Mouse (Mus musculus) embryo, embryonic 10.5 days (tissue): ENCODE results near the gene C1qtnf4.

ENCODE experiments used
- DNase-seq: peaks from one replicate; pipeline ENCODE4 v3.0.0-alpha.2; 2015; ENCODE audit warnings: low spot score

Gene C1qtnf4

DNA sequence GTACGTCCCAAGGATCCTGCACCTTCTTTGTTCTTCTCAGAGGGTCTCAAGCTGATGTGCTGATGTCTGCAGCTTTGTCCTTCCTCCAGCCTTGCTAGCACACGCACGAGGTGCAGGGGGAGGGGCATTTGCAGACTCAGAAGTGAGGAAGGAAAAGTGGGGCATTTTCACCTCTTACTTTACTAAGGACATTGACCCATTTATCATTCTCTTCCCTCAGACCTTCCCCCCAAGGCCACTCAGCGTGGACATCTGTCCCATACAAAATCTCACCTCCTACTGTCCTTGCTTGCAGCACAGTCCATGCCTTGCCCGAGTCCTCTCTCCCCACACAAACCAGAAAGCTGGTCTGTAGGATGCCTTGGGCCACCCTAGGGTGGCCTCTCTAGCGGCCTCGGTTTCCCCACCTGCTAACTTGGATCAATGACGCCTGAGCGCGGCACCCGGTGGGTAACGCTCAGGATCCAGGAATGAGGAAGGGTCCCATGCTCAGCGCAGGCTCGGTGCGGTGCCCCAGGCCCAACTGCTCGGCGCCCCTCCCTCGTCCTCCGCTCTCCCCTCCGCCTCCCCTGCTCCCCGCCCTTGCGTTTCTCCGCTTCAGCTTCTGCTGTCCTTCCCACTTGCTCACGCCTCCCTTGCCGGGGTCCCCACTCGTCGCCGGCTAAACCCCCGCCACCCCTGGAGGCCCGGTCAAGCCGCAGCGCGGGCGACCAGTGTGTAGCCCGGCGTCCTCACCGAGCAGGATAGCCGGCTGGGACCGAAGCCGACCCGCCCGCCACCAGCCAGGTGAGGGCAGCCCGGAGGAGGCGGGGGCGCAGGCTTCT is at the start of gene C1qtnf4:
TSS of gene C1qtnf4 (plus strand) at position 643 of the 824 bp plus-strand sequence.
- peak; percentile 64 for DNase-seq

DNA sequence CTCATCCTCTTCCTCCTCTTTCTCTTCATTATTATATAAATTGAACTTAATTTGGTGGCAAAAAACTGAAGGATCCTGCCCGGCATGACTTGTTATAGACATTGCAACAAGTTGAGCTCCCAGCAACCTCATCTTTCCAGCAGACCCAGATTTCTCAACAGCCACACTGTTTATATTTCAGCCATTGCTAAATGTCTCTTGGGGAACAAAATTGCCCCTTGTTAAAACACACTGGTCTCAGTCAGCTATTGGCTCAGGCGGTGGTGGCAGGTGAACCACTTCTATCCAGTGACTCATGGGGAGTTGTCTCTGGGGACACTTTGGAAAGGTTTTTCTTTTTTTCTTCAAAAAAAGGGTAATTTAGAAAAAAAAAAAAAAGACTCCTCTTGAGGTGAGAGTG is 47.0 kb upstream of the C1qtnf4 start:
- no peak for DNase-seq

DNA sequence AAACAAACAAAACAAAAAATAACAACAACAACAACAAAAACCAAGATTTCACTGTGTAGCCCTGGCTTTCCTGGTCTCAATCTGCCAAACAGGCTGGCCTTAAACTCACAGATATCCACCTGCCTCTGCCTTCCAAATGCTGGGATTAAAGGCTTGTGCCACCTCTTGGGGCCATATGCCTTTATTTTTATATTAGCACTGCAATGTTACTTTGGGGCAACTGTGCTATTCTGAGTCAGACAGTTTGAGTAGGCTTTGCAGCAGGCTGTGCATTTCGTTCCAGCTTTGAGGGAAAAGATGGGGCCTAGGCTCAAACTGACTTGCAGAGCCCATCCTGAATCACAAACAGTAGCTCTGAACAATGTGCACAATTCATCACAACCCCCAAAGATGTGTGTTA is 42.0 kb upstream of the C1qtnf4 start:
- no peak for DNase-seq

DNA sequence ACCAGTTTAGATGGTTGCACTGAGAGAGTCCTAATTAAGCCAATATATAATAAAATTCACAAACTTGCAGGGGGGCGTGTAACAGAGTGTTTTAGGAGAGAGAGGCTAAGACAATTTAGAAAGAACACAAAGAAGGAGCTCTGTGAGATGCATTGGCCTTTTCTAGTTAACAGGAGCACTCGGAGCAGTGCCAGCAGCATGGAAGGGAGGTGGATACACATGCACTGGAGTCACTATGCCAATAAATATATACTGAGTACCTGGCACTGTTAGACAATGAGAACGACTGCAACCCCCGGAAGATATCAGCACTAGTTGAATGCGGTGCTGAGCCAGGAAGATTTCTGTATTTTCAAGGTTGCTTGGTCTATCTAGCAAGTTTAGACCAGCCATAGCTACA is 41.4 kb upstream of the C1qtnf4 start:
- no peak for DNase-seq

DNA sequence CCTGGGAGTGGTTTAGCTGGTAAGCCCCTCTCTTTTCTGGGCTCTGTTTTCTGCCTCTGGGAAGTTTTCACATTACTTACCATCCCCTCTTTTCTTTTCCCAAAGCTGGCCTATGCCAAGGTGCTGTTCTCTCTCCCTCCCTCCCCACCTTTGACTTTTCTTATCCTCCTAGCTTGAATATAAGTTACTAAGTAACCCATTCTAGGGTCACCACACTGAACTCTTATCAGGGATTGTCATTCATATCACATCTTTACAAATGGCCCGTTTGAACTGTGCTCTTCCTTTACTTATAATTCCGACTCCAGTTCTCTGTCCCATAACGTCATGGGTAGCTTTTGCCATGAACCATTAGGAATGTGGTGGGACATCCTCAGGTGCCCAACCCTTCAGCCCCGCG is 40.4 kb upstream of the C1qtnf4 start:
- DNase-seq, result no peak

DNA sequence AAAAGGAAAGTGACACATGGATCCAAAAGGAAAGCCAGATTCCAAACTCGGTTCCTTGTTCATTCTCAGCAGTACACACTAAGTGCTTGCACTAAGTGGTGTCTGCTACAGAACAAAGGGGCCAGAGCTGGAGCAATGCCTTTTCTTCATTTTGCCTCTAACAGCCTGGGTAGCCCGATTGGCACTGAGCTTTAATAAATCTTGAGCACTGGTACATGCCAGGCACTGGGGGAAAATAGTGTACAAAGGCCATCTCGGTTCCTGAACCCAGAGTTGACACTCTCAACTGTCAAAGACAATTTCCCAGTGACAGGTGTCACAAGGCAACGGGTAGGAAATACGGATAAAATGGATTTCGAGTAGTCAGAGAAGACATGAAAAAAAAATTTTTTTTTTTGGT is 39.5 kb upstream of the C1qtnf4 start:
- DNase-seq, result no peak

DNA sequence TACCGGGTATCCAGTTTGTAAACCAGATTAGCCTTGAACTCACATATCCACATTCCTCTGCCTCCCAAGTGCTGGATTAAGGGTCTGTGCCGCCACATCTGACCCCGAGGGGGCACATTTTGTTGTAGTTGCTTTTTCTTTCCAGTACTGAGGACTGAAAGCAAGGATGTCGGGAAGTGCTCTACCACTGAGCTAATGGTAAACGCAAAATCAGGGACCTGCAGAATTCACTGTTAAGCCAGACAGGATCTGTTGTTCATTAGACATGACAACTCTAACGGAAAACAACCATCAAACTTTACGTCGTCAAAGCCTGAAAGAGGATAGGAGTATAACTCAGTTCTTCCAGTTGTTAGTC is 39.1 kb upstream of the C1qtnf4 start:
- DNase-seq, result no peak

DNA sequence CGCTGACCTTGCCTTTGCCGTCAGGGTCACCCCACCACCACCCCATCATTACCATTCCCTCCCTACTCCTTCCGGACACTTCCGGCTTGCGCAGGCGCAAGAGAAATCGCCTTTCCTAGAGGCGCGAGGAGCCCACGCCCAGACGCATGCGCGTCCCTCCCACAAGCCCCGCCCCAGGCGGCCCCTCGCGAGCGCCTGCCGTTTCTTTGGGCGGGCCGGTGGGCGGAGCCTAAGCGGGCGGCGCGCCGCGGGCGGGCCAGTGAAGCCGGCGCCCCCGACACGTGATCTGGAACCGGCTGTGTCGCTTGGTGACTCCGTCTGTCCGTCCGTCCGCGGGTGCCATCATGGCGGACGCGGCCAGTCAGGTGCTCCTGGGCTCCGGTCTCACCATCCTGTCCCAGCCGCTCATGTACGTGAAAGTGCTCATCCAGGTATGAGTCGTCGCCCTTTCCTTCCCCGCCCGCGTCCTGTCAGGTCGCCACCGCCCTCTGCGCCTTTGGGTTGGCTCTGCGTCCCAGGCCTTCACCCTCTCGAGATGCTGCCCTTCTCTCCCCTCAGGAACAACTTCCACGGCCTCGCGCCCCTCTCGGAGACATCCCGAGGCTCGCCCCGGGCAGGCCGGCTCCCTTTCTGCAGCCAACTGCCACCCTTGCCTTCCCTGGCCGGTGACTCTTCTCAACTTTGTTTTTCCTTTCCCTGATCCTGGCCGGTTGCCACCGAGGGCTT is 38.5 kb upstream of the C1qtnf4 start, which contains the start of gene Mtch2:
TSS of gene Mtch2 (plus strand) at position 201 of the 726 bp plus-strand sequence.
- peak; percentile 98 for DNase-seq

DNA sequence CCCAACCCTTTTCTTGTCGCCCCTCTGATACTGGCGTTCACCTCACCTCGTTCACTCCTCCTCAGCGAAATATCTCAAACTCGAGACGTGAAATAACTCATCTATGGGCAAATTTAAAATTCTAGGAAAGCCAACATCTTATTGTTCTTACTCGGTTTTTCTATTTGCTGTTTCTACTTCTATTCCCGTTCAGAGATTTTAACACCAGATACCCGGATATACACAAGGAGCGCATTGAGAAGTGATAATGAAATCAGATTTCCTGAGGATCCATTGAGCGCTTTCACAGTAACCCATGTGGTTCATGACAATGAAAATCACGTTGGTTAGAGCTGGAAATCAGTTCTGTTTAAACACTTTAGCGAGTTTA is 38.0 kb upstream of the C1qtnf4 start:
- peak; percentile 48 for DNase-seq

DNA sequence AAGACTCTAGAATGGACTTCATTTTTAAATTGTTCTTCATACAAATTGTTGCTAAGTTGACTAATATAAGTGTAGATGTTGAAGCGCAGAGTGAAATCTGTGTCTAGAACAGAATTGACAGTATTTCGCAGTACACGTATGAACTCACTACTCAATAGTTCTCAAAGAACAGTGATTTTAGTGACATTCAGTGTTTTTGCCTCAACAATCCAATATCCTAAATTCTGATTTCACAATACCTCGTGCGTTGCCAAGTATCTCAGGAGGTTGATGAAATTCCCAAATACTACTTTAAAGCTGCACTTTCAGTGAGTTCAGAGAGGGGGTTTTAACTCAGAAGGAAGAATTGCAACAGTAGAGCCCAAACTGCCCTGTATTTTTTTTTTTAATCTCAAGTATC is 37.3 kb upstream of the C1qtnf4 start:
- no peak for DNase-seq

DNA sequence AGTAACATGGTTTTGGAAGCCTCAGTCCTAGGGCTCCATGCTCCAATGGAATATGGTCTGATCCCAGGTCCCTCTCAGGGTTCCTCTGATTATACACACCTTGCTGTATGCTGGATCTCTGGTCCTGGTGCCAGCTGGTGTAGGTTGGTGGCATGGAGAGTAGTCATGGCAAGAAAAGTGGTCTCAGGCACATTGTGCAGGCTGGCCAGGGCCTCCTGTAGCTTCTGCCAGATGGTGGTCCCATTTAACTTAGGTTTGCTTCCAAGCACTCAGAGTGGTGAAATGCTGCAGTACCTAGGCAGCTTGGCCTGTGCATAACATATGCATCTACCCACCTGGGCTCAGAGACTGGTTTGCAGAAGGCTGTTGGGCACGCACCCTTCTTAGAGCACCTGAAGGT is 35.3 kb upstream of the C1qtnf4 start:
- no peak for DNase-seq

DNA sequence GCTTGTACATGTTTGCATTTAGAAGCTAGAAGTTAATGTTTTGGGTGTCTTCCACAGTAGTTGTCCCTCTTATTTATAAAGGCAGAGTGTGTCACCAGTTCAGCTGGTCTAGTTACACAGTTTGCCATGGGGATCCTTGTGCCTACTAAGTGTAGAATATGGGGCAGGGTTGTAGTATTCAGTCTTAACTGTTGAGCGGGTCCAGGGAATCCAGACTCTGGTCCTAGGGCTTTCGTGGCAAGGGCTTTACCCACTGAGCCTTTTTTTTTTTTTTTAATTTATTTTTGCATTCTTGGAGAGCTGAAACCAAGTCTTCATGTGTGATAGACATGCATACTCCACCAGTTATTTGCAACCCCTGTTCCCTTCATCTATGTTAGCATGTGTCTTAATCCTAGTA is 24.2 kb upstream of the C1qtnf4 start:
- no peak for DNase-seq

DNA sequence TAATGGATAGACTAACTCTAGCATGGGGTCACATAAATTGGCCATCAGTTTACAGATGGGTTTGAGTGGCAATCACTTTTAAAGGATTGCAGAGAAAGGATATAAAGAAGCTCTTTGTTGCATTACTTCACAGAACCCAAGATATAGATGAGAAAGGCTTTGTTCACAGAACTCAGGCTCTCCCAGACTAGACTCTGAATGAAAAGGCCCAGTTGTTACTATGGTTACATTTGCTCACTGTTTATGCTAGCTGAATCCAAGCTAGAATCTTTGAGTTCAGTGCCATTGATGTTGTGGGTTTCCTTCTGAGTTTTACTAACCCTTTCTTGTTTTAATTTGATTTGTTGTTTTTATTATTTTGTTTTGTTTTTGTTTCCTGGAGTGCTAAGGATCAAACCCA is 21.5 kb upstream of the C1qtnf4 start:
- peak; percentile 28 for DNase-seq

DNA sequence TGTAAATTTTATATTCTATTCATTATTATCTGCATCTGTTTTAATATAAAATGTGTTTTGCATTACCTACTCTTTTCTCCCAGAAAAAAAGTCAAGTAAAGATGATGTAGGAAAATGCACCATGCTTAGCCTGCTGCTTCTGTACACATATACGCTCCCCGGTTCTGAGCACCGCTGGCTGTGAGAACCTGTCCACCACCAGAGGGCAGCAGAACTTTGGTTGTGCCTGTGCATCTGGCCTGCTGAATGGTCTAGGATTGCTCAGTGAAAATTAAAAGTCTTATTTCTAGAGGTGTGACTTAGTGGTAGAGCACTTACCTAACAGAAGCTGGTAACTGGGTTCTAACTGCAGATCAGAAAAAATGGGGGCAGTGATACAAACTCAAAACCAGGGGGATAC is 19.1 kb upstream of the C1qtnf4 start:
- peak; percentile 87 for DNase-seq

DNA sequence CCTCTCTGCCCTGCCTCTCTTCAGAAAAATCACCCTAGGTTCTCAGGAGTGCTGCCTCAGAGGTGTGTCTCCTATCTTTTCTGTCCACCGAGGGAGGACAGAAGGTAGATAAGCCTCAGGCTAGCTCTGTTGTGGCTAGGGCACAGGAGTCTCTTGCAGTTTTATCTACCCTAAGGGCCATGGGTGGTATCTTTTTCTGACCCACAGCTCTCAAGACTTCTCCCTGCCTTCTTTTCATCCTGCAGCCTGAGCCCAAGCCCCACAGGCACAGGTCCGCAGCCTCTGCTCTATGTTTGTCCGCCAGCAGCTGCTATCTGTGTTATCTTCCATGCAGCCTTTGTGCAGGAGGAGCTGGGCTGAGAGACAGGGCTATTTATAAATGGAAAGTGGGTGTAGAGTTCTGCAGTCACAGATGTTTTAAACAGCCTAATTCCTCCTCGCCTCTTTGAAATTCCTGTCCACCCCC is 15.5 kb upstream of the C1qtnf4 start:
- no peak for DNase-seq

DNA sequence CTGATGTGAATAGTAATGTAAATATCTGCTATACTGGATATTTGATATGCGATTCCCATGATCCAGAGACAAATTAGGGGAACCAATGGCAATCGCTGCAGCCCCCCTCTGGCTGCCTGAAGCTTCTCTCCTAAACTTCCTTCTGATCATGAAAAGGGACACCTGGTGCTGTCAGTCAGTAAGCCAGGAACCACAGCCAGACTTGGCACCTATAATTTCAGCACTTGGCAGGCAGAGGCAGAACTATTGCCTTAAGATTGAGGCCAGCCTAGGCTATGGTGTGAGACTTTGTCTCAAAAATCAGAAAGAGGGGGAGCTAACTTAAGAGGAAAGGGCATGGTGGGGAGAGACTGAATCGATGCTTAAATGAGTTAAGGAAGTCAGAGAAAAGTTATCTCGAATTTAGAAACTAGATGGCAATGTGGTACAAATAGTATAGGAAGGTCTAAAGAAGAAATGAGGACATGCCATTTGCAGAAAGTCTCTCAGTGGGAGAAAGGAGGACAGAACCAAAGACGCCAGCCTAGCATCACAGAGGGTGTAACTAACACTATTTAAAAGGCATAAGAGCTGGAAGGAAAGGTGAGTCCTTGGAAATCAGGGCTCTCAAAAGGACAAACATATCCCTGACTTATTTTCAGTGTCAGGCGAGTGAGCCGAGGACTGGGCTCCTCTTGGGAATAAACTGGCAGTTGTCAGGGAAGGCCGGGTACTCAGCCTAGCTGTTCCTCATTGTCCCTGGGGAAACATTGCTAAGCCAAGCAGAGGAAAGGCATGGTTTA is 14.3 kb upstream of the C1qtnf4 start:
- DNase-seq, result no peak

DNA sequence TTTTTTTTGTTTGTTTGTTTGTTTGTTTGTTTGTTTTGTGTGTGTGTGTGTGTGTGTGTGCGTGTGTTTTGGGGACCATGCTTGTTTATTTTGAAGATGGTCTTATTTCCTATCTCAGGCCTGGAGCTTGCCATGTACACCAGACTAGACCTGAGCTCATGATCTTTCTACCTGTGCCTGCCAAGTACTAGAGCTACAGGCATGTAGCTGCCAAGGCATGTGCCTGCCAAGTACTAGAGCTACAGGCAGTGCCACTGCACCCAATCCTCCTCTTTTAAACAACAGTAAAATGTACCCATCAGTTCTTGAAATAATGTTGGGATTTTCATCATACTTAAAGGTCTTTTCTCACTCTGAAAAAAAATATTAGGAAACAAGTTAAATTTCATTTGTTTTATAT is 11.6 kb upstream of the C1qtnf4 start:
- no peak for DNase-seq

DNA sequence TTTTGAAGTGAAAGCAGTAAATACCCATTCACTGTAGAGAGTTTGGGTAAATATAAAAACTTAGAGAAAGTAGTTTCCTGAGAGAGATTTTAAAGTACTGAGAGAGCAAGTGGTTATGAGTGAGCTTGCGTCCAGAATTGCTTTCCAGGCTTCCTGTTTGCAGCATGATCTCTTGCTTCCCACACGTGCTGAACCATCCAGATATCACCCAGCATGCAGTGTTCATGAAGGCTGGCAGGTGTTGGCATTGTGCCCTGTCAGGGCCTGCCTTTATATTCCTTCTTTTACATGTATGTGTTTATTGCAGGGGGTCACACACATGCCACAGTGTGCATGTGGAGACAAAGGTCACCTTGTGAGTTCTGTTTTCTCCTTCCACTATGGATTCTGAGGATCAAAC is 10.4 kb upstream of the C1qtnf4 start:
- DNase-seq, result no peak

DNA sequence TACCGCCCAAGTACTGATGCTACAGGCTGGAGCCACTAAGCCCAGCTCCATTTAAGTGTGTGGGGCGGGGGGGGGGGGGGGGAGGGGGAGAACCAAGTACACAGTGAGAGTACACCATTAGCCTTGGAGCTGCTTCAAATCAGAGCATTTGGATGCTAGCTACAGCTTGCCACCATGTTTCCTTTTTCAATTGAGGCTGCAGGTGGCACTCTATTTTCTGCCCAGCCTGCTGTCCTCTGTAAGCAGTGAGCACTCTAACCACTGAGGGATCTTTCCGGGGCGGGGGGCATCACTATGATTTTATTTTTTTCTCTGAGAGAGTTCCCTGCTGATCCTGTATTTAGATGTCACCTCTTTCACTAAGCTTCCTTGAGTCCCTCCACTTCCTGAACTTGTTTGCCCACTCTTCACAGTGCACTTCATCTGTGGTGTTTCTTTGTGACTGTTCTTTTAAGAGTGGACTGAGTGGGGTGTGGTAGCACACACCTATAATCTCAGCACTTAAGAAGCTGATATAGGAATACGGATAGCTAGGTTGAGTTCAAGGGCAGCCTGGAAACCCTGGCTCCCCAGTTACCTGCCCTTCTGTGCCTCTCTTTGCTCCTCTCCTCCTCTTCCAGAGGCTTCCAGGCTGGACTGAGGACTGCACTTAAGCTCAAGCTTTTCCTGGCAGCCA is 7.9 kb upstream of the C1qtnf4 start:
- DNase-seq, result no peak

DNA sequence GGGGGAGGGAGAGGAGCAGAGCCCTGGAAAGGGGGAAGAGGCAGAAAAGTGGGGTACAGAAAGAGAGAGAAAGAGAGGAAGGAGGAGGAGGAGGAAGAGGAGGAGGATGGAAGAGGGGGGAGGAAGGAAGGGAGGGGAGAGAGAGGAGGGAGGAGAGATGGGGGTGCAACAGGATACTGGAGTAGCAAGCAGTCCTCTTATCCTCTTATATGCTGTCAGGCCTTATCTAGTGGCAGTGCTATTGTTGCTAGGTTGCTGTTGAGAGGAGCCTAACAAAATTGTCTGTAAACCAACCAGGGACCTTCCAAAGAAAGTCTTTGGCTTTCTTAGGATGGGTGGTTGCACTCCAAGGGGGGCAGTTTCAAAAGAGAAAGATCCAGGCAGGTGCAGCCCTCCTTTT is 6.2 kb upstream of the C1qtnf4 start:
- no peak for DNase-seq

DNA sequence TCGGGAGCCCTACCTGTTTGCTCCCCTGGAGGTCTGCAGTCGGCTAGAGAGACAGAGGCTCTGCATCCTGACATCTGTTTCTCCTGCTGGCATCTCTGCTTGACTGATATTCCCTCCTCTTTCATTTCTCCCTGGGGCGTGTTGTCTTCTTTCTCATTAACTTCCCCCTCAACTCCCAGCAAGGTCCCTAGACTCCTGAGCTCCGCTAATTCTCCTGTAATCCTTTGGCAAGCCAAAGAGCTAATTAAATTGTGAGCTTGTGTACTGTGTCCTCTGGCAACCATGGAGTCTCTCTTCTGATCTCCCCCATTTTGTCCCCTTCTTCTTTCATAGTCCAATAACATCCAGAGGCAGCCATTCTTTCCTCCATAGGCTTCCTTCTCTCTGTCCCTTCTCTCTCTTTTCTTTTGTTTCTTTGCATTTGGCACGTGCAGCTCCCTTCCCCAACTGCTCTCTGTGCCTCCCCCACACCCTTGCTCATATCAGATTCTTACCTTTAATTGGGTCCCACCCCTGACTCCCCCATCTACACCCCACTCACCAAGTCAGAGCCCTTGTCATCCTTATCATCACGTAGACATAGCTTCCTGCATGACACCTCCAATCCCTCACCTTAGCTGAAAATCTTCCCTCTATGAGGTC is 5.4 kb upstream of the C1qtnf4 start:
- DNase-seq, result no peak

DNA sequence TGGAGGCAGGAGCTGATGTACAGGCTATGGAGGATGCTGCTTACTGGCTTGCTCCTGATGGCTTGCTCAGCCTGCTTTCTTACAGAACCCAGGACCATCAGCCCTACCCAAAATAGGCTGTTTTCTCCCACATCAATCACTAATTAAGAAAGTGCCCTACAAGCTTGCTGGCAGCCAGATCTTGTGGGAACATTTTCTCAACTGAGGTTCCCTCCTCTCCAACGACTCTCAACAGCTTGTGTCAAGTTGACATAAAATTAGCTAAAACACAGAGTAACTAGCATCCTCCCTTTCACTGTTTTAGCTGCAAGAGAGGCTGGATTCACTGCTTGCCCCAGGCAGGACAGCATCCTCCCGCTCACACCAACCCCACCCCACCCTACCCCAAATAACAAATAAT is 3.8 kb upstream of the C1qtnf4 start:
- no peak for DNase-seq
